12 mouse cellular contexts compared by ENCODE assay signal in the genomic region with DNA sequence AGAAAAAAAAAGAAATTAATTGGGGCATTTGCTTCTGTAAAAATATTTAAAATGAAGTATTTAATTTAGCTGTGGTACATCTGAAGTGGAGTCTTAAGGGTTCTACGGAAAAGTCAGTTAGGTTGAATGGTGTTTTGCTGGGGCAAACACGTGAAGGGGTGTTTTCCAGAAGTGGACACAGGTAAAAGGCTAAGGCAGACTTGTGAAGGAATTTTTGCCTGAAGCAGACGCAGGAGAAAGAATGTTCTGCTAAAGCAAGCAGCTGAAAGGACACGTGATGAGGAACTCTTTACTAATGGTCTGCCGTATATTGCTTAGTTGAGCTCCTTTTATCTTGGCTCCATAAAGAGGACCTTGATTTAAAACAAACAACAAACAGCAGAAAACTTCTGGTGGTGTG.
"Had no signal": no experiment of that assay in that cellular context is flagged by ENCODE, and none has a peak within 500 bp of the region (broad histone marks: within the 10 kb centered on the region; RNA-seq: fewer than 3 reads in every experiment).

No protein-coding gene starts in this region.

- DNase-seq: left cerebral cortex, postnatal 4 days; liver, postnatal 0 days; lung, postnatal 4 days; midbrain, embryonic 14.5 days; thymus, adult 18-20 months; thymus, postnatal 36 days had no signal

- ATAC-seq: intestine, postnatal 0 days; liver, postnatal 0 days had no signal

- H3K27me3 ChIP-seq: limb, embryonic 12.5 days; limb, embryonic 15.5 days had no signal

- H3K4me3 ChIP-seq: limb, embryonic 12.5 days; limb, embryonic 15.5 days had no signal

- H3K9me3 ChIP-seq: limb, embryonic 12.5 days; limb, embryonic 15.5 days had no signal

- H3K9ac ChIP-seq: limb, embryonic 12.5 days; limb, embryonic 15.5 days; liver, embryonic 14.5 days; liver, postnatal 0 days had no signal

- H3K4me2 ChIP-seq: limb, embryonic 12.5 days; limb, embryonic 15.5 days; liver, embryonic 11.5 days; midbrain, embryonic 11.5 days had no signal

- H3K36me3 ChIP-seq: limb, embryonic 12.5 days; limb, embryonic 15.5 days had no signal

- H3K27ac ChIP-seq: limb, embryonic 12.5 days; limb, embryonic 15.5 days; liver, embryonic 14.5 days had no signal
